Mouse (Mus musculus): ENCODE results near the gene Il11ra1. TPM values are rescaled to one million over a fixed set of nuclear protein-coding genes. Genes with fewer than 3 reads are reported as not detected.
"Not testable (repeated sequence)": the region's sequence is repeated elsewhere in the genome, so short reads cannot be mapped to it uniquely, and the experiment has no call there.

Gene Il11ra1
- polyA plus RNA-seq, 1 experiment from 2014 or later = 31.5 TPM

GRCm38 (mm10) chr4:41759206-41759605 is 59.4 kb downstream of the Il11ra1 start:
- WGBS = 84% methylated on average over 9 of the region's 9 CpGs
- Histone ChIP-seq H3K36me3 (ENCODE audit: control insufficient read depth, insufficient read depth, low read length) (no peaks in the 10 kb centered on the region; the same call in 1 of the 2 replicates), H3K4me1 (ENCODE audit: control insufficient read depth, insufficient read depth, low read length) (peaks cover 23% of the 10 kb centered on the region), H3K4me3 (ENCODE audit: low read depth, low read length) (no peak overlapping the region), H3K9ac (ENCODE audit: low read depth, low read length) (no peak overlapping the region), H3K27me3 (ENCODE audit: control insufficient read depth, insufficient read depth, low read depth, low read length) (no peaks in the 10 kb centered on the region), H3K4me2 (ENCODE audit: low read length) (no peak overlapping the region), H3K9me3 (replicated peaks; ENCODE audit: control insufficient read depth, low read length, poor library complexity, severe bottlenecking) (no peaks in the 10 kb centered on the region), H3K27ac (ENCODE audit: low read length) (no peak overlapping the region)
- ATAC-seq = no peak

GRCm38 (mm10) chr4:41759656-41760287 is 60.0 kb downstream of the Il11ra1 start:
- H3K36me3 ChIP-seq (ENCODE audit: control insufficient read depth, insufficient read depth, low read length) = no peaks in the 10 kb centered on the region; the same call in 1 of the 2 replicates
- no peaks in the 10 kb centered on the region for H3K27me3 ChIP-seq (ENCODE audit: control insufficient read depth, insufficient read depth, low read depth, low read length)
- H3K27ac ChIP-seq (ENCODE audit: low read length) = no peak overlapping the region
- 43% methylated on average over 6 of the region's 6 CpGs for WGBS
- peak overlapping the region; percentile 63 for H3K4me2 ChIP-seq (ENCODE audit: low read length)
- H3K9me3 ChIP-seq (replicated peaks; ENCODE audit: control insufficient read depth, low read length, poor library complexity, severe bottlenecking) = no peaks in the 10 kb centered on the region
- ATAC-seq = no peak
- peak overlapping the region; percentile 40; the same call in 1 of the 2 replicates for H3K4me3 ChIP-seq (ENCODE audit: low read depth, low read length)
- H3K4me1 ChIP-seq (ENCODE audit: control insufficient read depth, insufficient read depth, low read length) = peaks cover 21% of the 10 kb centered on the region
- peak overlapping the region; percentile 65 for H3K9ac ChIP-seq (ENCODE audit: low read depth, low read length)

GRCm38 (mm10) chr4:41760288-41760721 is 60.5 kb downstream of the Il11ra1 start:
- no peak overlapping the region; the same call in 1 of the 2 replicates for H3K27ac ChIP-seq (ENCODE audit: low read length)
- WGBS = under 1% methylated on average over 15 of the region's 15 CpGs

DNA sequence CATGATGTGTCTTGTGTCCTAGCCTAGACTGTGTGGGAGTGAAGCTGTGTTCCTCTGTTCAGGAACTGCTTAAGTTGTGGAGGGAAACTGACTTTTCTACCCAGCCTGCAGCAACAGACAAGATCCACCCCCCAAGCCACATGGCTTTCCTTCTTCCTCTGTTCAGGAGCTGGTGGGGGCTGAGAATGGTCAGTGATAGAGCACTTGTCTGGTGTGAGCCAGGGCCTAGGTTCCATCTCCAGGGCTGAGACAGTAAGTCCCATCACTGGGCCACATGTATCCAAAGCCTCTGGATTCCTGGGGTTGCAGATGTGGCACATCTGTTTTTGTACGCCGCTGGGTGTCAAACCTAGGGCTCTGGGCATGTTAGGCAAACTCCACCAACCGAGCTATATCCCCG is 61.1 kb downstream of the Il11ra1 start:
- ATAC-seq = no peak
- H3K36me3 ChIP-seq (ENCODE audit: control insufficient read depth, insufficient read depth, low read length) = no peaks in the 10 kb centered on the region; the same call in 1 of the 2 replicates
- H3K27me3 ChIP-seq (ENCODE audit: control insufficient read depth, insufficient read depth, low read depth, low read length) = no peaks in the 10 kb centered on the region
- no peak overlapping the region; the same call in 1 of the 2 replicates for H3K27ac ChIP-seq (ENCODE audit: low read length)
- H3K4me2 ChIP-seq (ENCODE audit: low read length) = peak overlapping the region; percentile 63
- 84% methylated on average over 4 of the region's 4 CpGs for WGBS
- peak overlapping the region; percentile 40; the same call in 1 of the 2 replicates for H3K4me3 ChIP-seq (ENCODE audit: low read depth, low read length)
- peak overlapping the region; percentile 65; the same call in 1 of the 2 replicates for H3K9ac ChIP-seq (ENCODE audit: low read depth, low read length)
- H3K4me1 ChIP-seq (ENCODE audit: control insufficient read depth, insufficient read depth, low read length) = peaks cover 19% of the 10 kb centered on the region
- no peaks in the 10 kb centered on the region for H3K9me3 ChIP-seq (replicated peaks; ENCODE audit: control insufficient read depth, low read length, poor library complexity, severe bottlenecking)

More at GRCm38 (mm10) chr4:41760288-41760721, 60.5 kb downstream of the Il11ra1 start:
- peak; percentile 30; the same call in 1 of the 2 replicates for ATAC-seq
- Histone ChIP-seq H3K9me3 (replicated peaks; ENCODE audit: control insufficient read depth, low read length, poor library complexity, severe bottlenecking) (no peaks in the 10 kb centered on the region), H3K4me1 (ENCODE audit: control insufficient read depth, insufficient read depth, low read length) (peaks cover 19% of the 10 kb centered on the region), H3K9ac (ENCODE audit: low read depth, low read length) (peak overlapping the region; percentile 65), H3K4me2 (ENCODE audit: low read length) (peak overlapping the region; percentile 63), H3K4me3 (ENCODE audit: low read depth, low read length) (peak overlapping the region; percentile 40), H3K27me3 (ENCODE audit: control insufficient read depth, insufficient read depth, low read depth, low read length) (no peaks in the 10 kb centered on the region), H3K36me3 (ENCODE audit: control insufficient read depth, insufficient read depth, low read length) (no peaks in the 10 kb centered on the region; the same call in 1 of the 2 replicates)

GRCm38 (mm10) chr4:41761680-41762079 is 61.9 kb downstream of the Il11ra1 start:
- Histone ChIP-seq H3K4me2 (ENCODE audit: low read length) (no peak overlapping the region), H3K27me3 (ENCODE audit: control insufficient read depth, insufficient read depth, low read depth, low read length) (no peaks in the 10 kb centered on the region), H3K36me3 (ENCODE audit: control insufficient read depth, insufficient read depth, low read length) (no peaks in the 10 kb centered on the region; the same call in 1 of the 2 replicates), H3K4me3 (ENCODE audit: low read depth, low read length) (no peak overlapping the region), H3K4me1 (ENCODE audit: control insufficient read depth, insufficient read depth, low read length) (peaks cover 14% of the 10 kb centered on the region), H3K27ac (ENCODE audit: low read length) (no peak overlapping the region), H3K9me3 (replicated peaks; ENCODE audit: control insufficient read depth, low read length, poor library complexity, severe bottlenecking) (no peaks in the 10 kb centered on the region), H3K9ac (ENCODE audit: low read depth, low read length) (no peak overlapping the region)
- ATAC-seq = no peak

DNA sequence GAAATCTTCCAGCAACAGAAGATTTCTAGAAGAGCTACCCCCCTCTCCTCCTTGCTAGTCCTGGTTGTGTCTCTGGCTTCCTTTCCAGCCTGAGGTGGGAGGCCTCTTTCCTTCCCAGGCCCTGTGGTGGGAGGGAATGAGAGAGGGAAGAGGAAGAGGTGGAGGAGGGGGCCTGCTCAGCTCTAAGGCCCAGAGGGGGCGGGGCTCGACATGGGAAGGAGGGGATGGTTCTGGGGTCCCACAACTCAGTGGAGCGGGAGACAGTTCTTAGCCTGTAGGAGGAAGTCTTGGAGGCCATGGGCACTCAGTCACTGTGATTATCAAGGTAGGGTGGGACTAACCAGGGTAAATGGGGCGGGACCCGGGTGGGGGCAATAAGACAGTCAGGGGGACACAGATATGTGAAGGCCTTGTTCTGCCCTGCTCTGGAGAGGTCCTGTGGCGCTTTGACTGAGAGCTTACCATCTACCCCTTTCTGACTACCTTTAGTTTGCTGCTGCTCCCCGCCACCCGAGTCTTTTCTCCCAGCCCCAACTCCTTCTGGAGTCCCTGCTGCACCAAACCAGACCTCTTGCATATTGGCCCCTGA is 62.4 kb downstream of the Il11ra1 start:
- Histone ChIP-seq H3K27ac (ENCODE audit: low read length) (no peak overlapping the region), H3K4me3 (ENCODE audit: low read depth, low read length) (no peak overlapping the region), H3K9me3 (replicated peaks; ENCODE audit: control insufficient read depth, low read length, poor library complexity, severe bottlenecking) (no peaks in the 10 kb centered on the region), H3K27me3 (ENCODE audit: control insufficient read depth, insufficient read depth, low read depth, low read length) (no peaks in the 10 kb centered on the region), H3K9ac (ENCODE audit: low read depth, low read length) (no peak overlapping the region), H3K4me1 (ENCODE audit: control insufficient read depth, insufficient read depth, low read length) (peaks cover 14% of the 10 kb centered on the region), H3K36me3 (ENCODE audit: control insufficient read depth, insufficient read depth, low read length) (no peaks in the 10 kb centered on the region; the same call in 1 of the 2 replicates), H3K4me2 (ENCODE audit: low read length) (no peak overlapping the region)
- WGBS = 41% methylated on average over 8 of the region's 8 CpGs
- peak; percentile 50 for ATAC-seq

- H3K9me3 ChIP-seq (replicated peaks; ENCODE audit: control insufficient read depth, low read length, poor library complexity, severe bottlenecking); H3K27me3 ChIP-seq (ENCODE audit: control insufficient read depth, insufficient read depth, low read depth, low read length); ATAC-seq; H3K4me2 ChIP-seq (ENCODE audit: low read length); H3K9ac ChIP-seq (ENCODE audit: low read depth, low read length); H3K36me3 ChIP-seq (ENCODE audit: control insufficient read depth, insufficient read depth, low read length); H3K4me3 ChIP-seq (ENCODE audit: low read depth, low read length); H3K27ac ChIP-seq (ENCODE audit: low read length): not testable (repeated sequence)
- peaks cover 14% of the 10 kb centered on the region for H3K4me1 ChIP-seq (ENCODE audit: control insufficient read depth, insufficient read depth, low read length)
- whole genome bisulfite sequencing = 40% methylated on average over 8 of the region's 8 CpGs
These were observed 62.9 kb downstream of the Il11ra1 start for GRCm38 (mm10) chr4:41762688-41763114.

DNA sequence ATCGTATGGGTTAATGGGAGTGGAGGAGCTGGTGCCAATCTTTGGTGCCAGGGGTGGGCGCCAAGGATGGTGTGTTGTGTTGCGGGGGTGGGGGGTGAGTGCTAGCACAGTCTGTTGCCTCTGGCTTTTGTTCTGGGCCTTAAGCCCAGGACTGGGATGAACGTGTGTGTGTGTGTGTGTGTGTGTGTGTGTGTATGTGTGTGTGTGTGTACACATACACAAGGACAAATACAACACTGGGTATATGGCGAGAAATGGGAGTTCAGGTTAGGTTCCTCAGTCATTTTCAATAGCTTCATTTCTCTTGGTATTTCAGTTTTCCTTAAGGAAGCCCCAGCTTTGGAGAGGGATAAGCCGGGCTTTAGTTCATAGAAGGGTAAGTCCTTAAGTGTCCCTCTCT is 63.4 kb downstream of the Il11ra1 start:
- 80% methylated on average over 3 of the region's 6 CpGs for WGBS
- not testable (repeated sequence) for H3K4me3 ChIP-seq (ENCODE audit: low read depth, low read length); H3K27ac ChIP-seq (ENCODE audit: low read length); ATAC-seq; H3K27me3 ChIP-seq (ENCODE audit: control insufficient read depth, insufficient read depth, low read depth, low read length); H3K36me3 ChIP-seq (ENCODE audit: control insufficient read depth, insufficient read depth, low read length); H3K4me2 ChIP-seq (ENCODE audit: low read length); H3K9me3 ChIP-seq (replicated peaks; ENCODE audit: control insufficient read depth, low read length, poor library complexity, severe bottlenecking); H3K9ac ChIP-seq (ENCODE audit: low read depth, low read length)
- peaks cover 14% of the 10 kb centered on the region for H3K4me1 ChIP-seq (ENCODE audit: control insufficient read depth, insufficient read depth, low read length)

DNA sequence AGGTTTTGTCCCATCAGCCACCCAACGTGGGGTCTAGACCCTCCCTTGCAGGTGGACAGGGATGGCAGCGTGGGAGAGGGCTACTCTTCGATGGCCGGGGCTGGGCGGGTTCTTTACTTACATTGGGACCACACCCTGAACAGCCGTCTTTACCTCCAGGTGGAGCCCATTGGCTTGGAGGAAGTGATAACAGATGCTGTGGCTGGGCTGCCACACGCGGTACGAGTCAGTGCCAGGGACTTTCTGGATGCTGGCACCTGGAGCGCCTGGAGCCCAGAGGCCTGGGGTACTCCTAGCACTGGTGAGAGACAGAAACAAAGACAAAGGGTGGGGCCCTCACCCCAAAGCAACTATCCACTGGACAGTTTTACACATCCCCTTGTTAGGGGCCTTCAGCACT is 67.5 kb downstream of the Il11ra1 start:
- not testable (repeated sequence) for H3K4me3 ChIP-seq (ENCODE audit: low read depth, low read length); H3K9ac ChIP-seq (ENCODE audit: low read depth, low read length); H3K36me3 ChIP-seq (ENCODE audit: control insufficient read depth, insufficient read depth, low read length); ATAC-seq; H3K27me3 ChIP-seq (ENCODE audit: control insufficient read depth, insufficient read depth, low read depth, low read length); H3K9me3 ChIP-seq (replicated peaks; ENCODE audit: control insufficient read depth, low read length, poor library complexity, severe bottlenecking); H3K4me2 ChIP-seq (ENCODE audit: low read length); H3K27ac ChIP-seq (ENCODE audit: low read length); H3K4me1 ChIP-seq (ENCODE audit: control insufficient read depth, insufficient read depth, low read length)
- WGBS = 84% methylated on average over 10 of the region's 10 CpGs
